Mouse (Mus musculus) forebrain, embryonic 14.5 days (tissue): ENCODE measurements around the gene Msi2. TPM values are rescaled to one million over a fixed set of nuclear protein-coding genes. Genes with fewer than 3 reads are reported as not detected.

Source experiments
- ATAC-seq: fragments of 200-750 bp; cut with Nextera tagmentation; 2 replicates; pipeline ENCODE4 v1.8.0; 2017; ENCODE audit warnings: mild to moderate bottlenecking, moderate library complexity
- DNase-seq: peaks from one replicate; pipeline ENCODE4 v3.0.0-alpha.2; 2015; ENCODE audit warnings: low spot score
- H3K27ac ChIP-seq: fragments of 300-500 bp; sonication (generic); 2 replicates; pipeline ENCODE4 v1.5.1; 2014; ENCODE audit warnings: low read depth, mild to moderate bottlenecking, control low read depth, low read length, moderate library complexity
- H3K27me3 ChIP-seq: fragments of 300-500 bp; sonication (generic); replicated peaks from 2 replicates; pipeline ENCODE4 v1.6.1; 2014; ENCODE audit warnings: low read length, control low read depth, mixed read lengths; ENCODE audit not compliant: control insufficient read depth, insufficient read depth
- H3K36me3 ChIP-seq: fragments of 300-500 bp; sonication (generic); 2 replicates; pipeline ENCODE4 v1.6.1; 2014; ENCODE audit warnings: low read length, control low read depth; ENCODE audit not compliant: control insufficient read depth, insufficient read depth
- H3K4me1 ChIP-seq: fragments of 300-500 bp; sonication (generic); 2 replicates; pipeline ENCODE4 v1.6.1; 2014; ENCODE audit warnings: antibody characterized with exemption, low read length, control low read depth; ENCODE audit not compliant: control insufficient read depth, insufficient read depth
- H3K4me2 ChIP-seq: fragments of 300-500 bp; sonication (generic); 2 replicates; pipeline ENCODE4 v1.6.1; 2014; ENCODE audit warnings: mild to moderate bottlenecking, control low read depth, low read length
- H3K4me3 ChIP-seq: fragments of 300-500 bp; sonication (generic); 2 replicates; pipeline ENCODE4 v1.5.1; 2014; ENCODE audit warnings: low read depth, low read length, control low read depth
- H3K9ac ChIP-seq: fragments of 300-500 bp; sonication (generic); 2 replicates; pipeline ENCODE4 v1.6.1; 2014; ENCODE audit warnings: mild to moderate bottlenecking, low read length, control low read depth, moderate library complexity
- H3K9me3 ChIP-seq: fragments of 300-500 bp; sonication (generic); replicated peaks from 2 replicates; pipeline ENCODE4 v1.6.1; 2016; ENCODE audit warnings: low read length, control low read depth, mixed read lengths; ENCODE audit not compliant: control insufficient read depth
- WGBS: fragments of 180-500 bp; shearing (Covaris S2); extraction: QIAGEN DNeasy Blood & Tissue Kit; methylation state at CpG from one replicate; pipeline ENCODE4 v1.1.7; 2014; 5-methylcytosine and 5-hydroxymethylcytosine counted together
- polyA plus RNA-seq: library from polyadenylated mRNA; unstranded; fragments of >200 nt; fragmentation: Nextera tagmentation; extraction: Ambion mirVana; gene quantifications from 2 replicates; pipeline ENCODE4 v1.2.1, GENCODE M21; 2014

The Msi2 gene
- polyA plus RNA-seq, 1 experiment from 2014 or later = 19.9 TPM

DNA sequence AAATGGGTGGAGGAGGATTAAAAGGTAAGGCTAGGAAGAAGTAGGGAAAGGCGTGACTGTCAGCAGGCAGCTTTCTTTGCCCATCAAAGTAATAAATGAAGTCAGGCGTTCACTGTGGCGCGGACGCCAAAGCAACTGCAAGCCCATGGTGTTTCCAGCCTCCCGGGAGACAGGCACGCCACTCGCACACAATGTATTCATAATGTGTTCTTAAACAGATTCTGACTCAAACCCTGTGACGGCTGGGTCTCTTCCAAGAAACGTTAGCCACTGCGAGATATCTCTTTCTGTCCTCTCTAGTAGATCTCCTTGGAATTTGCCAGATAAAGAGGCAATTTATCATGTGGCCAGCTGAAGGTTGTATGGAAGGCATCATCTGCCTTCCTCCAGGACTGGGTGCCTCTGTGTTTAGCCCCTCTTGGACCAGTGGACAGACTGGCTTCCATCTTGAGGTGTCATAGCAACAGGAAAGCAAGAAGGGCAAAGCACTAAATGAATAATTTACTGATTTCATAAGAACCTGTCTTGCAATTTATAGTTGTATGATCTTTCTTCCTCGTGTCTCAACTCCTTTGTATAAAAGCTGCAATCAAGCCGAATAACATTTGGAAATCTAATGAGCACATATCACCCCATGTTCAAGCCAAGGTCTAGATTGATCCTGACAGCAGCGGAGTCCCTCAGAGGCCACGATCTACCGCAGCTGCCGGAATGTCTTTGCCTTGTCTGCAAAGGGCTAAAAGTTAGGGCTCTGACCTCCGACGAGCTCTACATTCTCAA is 197.2 kb downstream of the Msi2 start:
- Histone ChIP-seq H3K4me2 (no peak overlapping the region), H3K4me3 (no peak overlapping the region)
- ATAC-seq = no peak

DNA sequence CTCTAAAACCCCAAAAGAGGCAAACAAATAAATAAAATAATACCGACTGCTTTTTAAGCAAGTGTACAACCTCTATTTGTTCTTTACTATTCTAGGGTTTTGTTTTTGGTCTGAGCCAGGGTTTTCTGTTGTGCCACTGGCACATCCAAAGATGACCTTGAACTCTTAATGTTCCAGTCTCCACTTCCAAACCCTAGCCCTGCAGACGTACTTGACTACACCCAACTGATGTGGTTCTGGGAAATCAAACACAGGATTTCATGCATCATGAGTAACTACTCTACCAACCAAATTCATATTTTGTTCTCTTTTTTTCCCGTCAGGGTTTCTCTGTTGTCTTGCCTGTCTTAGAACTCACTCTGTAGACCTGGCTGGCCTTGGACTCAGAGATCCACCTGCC is 200.0 kb downstream of the Msi2 start:
- 89% methylated on average over 3 of the region's 3 CpGs for WGBS
- no peaks in the 10 kb centered on the region for H3K9me3 ChIP-seq
- no peak overlapping the region for H3K9ac ChIP-seq
- no peak overlapping the region for H3K4me3 ChIP-seq
- no peaks in the 10 kb centered on the region for H3K27me3 ChIP-seq
- H3K4me2 ChIP-seq = no peak overlapping the region
- no peaks in the 10 kb centered on the region for H3K36me3 ChIP-seq
- no peak overlapping the region for H3K27ac ChIP-seq
- H3K4me1 ChIP-seq = peaks cover 53% of the 10 kb centered on the region
- no peak for DNase-seq
- no peak for ATAC-seq

More for the DNA sequence above, 197.2 kb downstream of the Msi2 start:
- WGBS = 40% methylated on average over 19 of the region's 19 CpGs
- H3K36me3 ChIP-seq = no peaks in the 10 kb centered on the region
- H3K27ac ChIP-seq = 0 out of 2 replicates have a peak overlapping the region, but pooled peaks have one; percentile 28
- no peaks in the 10 kb centered on the region for H3K27me3 ChIP-seq
- DNase-seq = peak; percentile 75
- H3K4me1 ChIP-seq = peaks cover 61% of the 10 kb centered on the region
- no peaks in the 10 kb centered on the region for H3K9me3 ChIP-seq
- H3K9ac ChIP-seq = no peak overlapping the region

DNA sequence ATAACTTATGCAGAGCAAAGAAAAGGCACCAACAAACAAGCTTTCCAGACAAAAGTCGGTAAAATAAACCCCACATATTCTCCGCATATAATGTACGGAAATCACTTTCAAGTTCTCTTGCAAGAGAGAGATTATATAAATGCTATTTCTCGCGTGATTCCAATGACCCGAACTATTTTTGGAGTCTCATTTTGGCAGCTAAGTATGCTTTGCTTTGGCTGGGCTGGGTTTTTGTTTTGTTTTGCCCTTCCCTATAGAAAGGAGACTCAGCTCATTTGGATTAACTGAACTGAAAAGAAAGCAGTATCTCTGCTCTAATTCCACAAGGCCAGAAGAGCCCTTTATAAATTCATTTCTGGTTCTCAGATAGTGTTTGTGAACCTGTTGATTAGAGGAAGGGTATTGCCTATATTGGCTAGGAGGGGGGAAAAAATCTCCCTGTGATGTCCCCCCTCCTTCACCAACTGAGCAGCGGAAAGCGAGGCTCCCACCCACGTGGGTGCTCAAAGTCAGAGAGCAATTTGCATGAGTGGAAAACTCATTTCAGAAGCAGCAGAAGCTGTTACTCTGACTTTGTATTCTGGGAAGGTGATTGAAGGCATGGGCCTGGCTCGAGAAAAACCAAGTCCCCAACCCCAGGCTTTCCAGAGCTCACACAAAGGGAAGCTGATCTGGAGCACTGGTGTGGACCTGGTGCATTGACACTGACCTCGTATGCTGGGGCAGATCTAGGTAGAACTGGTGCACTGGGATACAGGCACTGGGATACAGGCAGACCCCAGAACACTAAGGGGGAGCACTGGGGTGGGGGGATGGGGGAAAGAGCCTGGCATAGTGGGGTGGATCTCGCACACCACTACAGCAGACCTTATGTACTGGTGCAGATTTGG is 201.5 kb downstream of the Msi2 start:
- peaks cover 56% of the 10 kb centered on the region for H3K4me1 ChIP-seq
- 26% methylated on average over 12 of the region's 12 CpGs for WGBS
- H3K27me3 ChIP-seq = no peaks in the 10 kb centered on the region
- H3K4me2 ChIP-seq = no peak overlapping the region
- H3K9me3 ChIP-seq = no peaks in the 10 kb centered on the region
- H3K27ac ChIP-seq = 0 out of 2 replicates have a peak overlapping the region, but pooled peaks have one; percentile 36
- H3K9ac ChIP-seq = no peak overlapping the region
- H3K4me3 ChIP-seq = no peak overlapping the region
- DNase-seq (no peak), ATAC-seq (no peak)
- no peaks in the 10 kb centered on the region for H3K36me3 ChIP-seq

DNA sequence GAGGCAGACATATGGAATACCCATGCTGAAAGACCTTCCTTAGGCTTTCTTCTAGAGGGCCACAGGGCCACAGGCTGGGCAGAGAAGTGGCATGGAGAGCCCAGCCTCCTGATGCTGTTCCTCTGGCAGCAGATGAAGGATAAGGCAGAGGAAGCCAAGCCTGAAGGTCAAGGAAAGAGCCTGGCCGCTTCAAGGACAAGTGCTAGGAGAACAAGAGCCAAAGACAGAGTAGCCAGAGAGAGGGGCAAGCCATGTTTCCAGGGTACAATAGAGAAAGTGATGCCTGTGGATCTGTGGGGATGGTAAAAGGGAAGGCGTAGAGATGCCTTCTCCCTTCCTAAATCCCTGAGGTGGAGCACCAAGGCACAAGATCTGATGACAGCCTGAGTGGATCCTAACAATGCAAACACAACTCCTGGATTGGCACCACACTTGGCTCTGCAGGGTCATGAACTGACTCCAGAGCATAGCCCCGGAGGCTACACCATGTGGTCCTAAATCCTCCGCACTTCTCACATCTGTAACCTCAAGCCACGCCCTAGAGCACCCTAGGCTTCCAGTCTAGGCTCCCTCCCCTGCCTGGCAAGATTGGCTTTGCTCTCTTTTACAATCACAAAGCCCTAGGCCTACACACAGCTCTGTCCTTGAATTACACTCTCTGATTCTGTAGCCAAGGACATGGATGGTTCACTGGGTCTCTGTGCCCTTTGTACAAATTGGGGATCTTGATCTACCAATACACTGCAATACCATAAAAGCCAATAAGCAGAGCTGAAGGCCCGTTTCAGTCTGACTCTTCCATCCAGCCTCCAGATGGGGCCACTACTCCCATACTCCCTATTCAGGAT is 202.4 kb downstream of the Msi2 start:
- Histone ChIP-seq H3K4me1 (peaks cover 48% of the 10 kb centered on the region), H3K9me3 (no peaks in the 10 kb centered on the region), H3K27me3 (no peaks in the 10 kb centered on the region), H3K4me3 (no peak overlapping the region), H3K4me2 (no peak overlapping the region), H3K27ac (peak overlapping the region; percentile 45; the same call in 1 of the 2 replicates), H3K9ac (no peak overlapping the region), H3K36me3 (no peaks in the 10 kb centered on the region)
- 57% methylated on average over 6 of the region's 6 CpGs for WGBS
- no peak for DNase-seq
- ATAC-seq = no peak

DNA sequence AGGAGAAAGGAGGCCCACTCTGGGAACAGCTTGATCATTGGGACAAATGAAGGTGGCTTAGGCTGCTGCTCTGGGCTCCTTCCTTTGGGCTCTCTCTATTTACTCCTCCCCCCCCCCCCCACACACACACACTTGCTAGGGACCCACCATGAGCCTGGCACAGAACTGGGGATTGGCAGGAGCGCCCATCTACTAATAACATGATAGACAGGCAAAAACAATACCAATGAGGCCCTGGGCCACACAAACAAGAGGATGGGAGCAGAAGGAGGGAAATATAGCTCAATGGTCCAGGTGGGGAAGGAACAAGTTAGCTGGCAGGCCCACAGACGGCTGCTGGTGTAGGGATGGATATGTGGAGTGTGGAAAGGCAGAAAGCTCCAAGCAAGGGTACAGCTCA is 203.0 kb downstream of the Msi2 start:
- DNase-seq (no peak), ATAC-seq (no peak)
- H3K27ac ChIP-seq = peak overlapping the region; percentile 45; the same call in 1 of the 2 replicates
- no peak overlapping the region for H3K9ac ChIP-seq
- 51% methylated on average over 2 of the region's 2 CpGs for WGBS
- H3K4me3 ChIP-seq = no peak overlapping the region
- H3K27me3 ChIP-seq = no peaks in the 10 kb centered on the region
- no peak overlapping the region for H3K4me2 ChIP-seq
- no peaks in the 10 kb centered on the region for H3K36me3 ChIP-seq
- H3K4me1 ChIP-seq = peaks cover 42% of the 10 kb centered on the region
- H3K9me3 ChIP-seq = no peaks in the 10 kb centered on the region

DNA sequence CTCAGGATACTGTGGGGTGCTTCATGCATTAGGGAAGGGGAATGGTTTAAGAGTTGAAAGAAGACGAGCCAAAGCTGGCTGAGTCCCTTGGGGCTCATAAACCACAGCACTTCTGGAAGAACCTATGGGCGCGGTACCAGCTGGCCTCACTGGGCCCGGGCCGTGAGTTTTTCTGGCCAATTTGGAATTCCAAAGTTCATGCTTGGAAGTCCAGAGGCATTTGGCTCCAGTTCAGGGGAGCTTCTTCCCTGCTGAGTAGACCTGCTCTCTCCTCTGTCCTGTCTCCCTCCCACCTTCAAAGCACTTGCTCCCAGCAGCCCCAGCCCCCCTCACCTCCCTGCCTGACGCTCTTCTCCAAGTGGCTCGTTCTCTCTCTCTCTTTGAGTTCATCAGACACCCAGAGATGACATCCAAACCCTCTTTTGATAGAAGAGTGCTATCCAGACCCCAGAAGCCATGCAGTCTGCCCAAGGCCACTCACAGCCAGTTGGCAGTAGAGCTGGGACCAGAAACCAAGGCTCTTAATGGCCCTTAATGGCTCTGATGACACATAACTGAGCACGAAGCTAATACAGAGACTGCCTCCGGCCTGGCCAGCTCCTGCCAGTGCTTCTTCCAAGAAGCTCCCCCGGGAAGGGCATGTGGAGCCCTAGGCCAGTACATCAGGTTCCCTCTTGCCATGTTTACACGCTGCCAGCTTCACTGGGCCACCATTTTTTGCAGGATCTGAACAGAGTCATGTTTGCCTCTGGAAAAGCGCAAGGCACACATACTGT is 204.0 kb downstream of the Msi2 start:
- no peak overlapping the region for H3K9ac ChIP-seq
- H3K4me1 ChIP-seq = peaks cover 45% of the 10 kb centered on the region
- no peak overlapping the region for H3K4me3 ChIP-seq
- no peak overlapping the region for H3K4me2 ChIP-seq
- no peaks in the 10 kb centered on the region for H3K36me3 ChIP-seq
- H3K27me3 ChIP-seq = no peaks in the 10 kb centered on the region
- ATAC-seq (no peak), DNase-seq (no peak)
- no peaks in the 10 kb centered on the region for H3K9me3 ChIP-seq
- no peak overlapping the region for H3K27ac ChIP-seq
- 94% methylated on average over 12 of the region's 12 CpGs for WGBS

DNA sequence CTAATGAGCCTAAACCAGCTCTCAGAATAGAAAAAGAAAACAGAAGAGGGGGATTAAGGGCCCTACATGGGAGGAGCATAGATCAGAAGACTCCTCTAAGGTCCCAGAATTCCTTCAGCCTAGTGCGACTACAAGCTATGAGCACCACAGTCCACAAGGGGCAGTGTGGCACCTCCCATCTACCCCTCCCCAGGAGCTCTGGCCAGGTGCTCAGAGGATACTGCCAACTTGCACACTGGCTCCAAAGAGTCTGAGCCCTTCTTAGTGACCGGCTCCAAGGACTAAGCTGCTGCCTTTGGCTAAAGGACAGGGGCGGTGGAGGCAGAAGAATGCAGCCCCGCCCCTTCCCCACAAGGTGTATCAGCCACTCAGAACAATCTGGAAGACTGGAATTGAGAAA is 205.7 kb downstream of the Msi2 start:
- H3K4me2 ChIP-seq = no peak overlapping the region
- DNase-seq (peak; percentile 69), ATAC-seq (0 out of 2 replicates have a peak, but pooled peaks have one; percentile 17)
- H3K9ac ChIP-seq = no peak overlapping the region
- no peaks in the 10 kb centered on the region for H3K9me3 ChIP-seq
- no peaks in the 10 kb centered on the region for H3K27me3 ChIP-seq
- WGBS = 22% methylated on average over 4 of the region's 4 CpGs
- H3K27ac ChIP-seq = no peak overlapping the region
- peaks cover 59% of the 10 kb centered on the region for H3K4me1 ChIP-seq
- no peak overlapping the region for H3K4me3 ChIP-seq
- no peaks in the 10 kb centered on the region for H3K36me3 ChIP-seq

DNA sequence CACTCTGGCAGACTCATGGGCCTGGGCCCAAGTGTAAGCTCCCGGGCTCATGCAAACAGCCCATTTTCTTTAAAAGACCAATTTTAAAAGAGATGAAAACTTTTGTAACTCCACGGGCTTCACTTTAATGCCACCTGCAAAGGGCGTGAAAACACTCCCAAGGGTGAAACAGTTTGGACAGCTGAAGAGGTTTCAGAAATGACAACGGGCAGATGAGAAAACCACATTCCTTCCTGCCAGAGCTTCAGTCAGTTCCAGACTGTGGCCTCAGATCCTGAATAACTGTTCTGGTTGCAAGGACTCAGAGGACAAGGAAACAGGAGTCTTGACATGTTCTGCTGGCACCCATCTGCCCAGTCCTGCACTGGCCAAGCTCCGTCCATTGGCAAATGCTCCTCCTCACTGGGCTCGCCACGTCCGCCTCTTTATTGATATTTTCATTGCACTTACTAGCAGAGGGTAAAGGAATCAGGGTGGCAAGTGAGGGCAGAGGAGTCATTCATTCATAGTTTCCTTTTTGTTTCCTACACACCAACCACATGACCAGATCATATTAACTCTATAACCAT is 207.9 kb downstream of the Msi2 start:
- no peak overlapping the region for H3K27ac ChIP-seq
- peaks cover 59% of the 10 kb centered on the region for H3K4me1 ChIP-seq
- H3K27me3 ChIP-seq = no peaks in the 10 kb centered on the region
- DNase-seq = no peak
- no peaks in the 10 kb centered on the region for H3K36me3 ChIP-seq
- ATAC-seq = no peak
- 84% methylated on average over 8 of the region's 8 CpGs for WGBS
- no peaks in the 10 kb centered on the region for H3K9me3 ChIP-seq
- H3K9ac ChIP-seq = no peak overlapping the region
- H3K4me2 ChIP-seq = no peak overlapping the region
- no peak overlapping the region for H3K4me3 ChIP-seq
